ENCODE assay signal across 18 mouse cellular contexts in the genomic region with DNA sequence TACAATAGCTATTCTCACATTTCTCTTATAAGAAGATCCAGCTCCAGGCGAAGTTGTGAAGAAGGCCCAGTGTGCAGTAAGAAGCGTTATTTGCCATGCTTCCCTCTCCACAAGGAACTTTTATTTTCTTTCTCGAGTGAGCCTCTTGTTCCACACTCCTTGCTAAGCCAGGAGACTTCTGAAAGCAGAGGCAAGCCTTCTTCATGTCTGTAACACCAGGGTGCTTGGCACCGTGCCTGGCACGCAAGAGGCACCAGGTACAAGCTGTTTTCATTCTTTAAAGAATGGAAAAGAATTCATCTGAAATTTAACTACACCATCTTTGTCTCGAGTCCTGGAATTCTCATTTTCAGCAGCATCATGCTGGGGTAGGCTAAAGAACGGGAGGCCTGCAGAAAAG.
DNase-seq lines count a peak whose midpoint lies in the region; ATAC-seq lines count a peak whose summit lies in the region.
"Had no signal": no experiment of that assay in that cellular context is flagged by ENCODE, and none has a peak within 500 bp of the region (broad histone marks: within the 10 kb centered on the region; RNA-seq: fewer than 3 reads in every experiment).

No protein-coding gene starts in this region.

- H3K27me3 ChIP-seq in forebrain, embryonic 14.5 days (replicated peaks; ENCODE audit: control insufficient read depth, insufficient read depth, low read length) = no peaks in the 10 kb centered on the region
- no peaks in the 10 kb centered on the region for H3K27me3 ChIP-seq in forebrain, embryonic 15.5 days
- no peaks in the 10 kb centered on the region for H3K27me3 ChIP-seq in midbrain, embryonic 14.5 days (ENCODE audit: control insufficient read depth, insufficient read depth, low read length)
- H3K27me3 ChIP-seq in midbrain, embryonic 11.5 days (ENCODE audit: control insufficient read depth, insufficient read depth, low read length) = no peaks in the 10 kb centered on the region
- H3K27me3 ChIP-seq: limb, embryonic 12.5 days had no signal

- DNase-seq in forebrain, embryonic 14.5 days (ENCODE audit: low spot score) = peak; percentile 34
- peak; percentile 14 for DNase-seq in midbrain, embryonic 14.5 days
- no peak for DNase-seq in midbrain, embryonic 11.5 days (ENCODE audit: low spot score, missing footprints)
- peak; percentile 69 for DNase-seq in cerebellum, adult 11-12 months
- peak; percentile 69 for DNase-seq in cerebellum, adult 9-11 months
- no peak for DNase-seq in gastrocnemius, postnatal 10 days
- DNase-seq in embryo, embryonic 9.5 days (ENCODE audit: extremely low spot score) = no peak
- DNase-seq: adrenal gland, postnatal 25 days; embryo, embryonic 11 days; heart, postnatal 14 days; liver, postnatal 0 days; thymus, postnatal 4 days had no signal

- H3K4me1 ChIP-seq in forebrain, embryonic 14.5 days (ENCODE audit: control insufficient read depth, insufficient read depth, low read length) = peaks cover 9% of the 10 kb centered on the region
- peaks cover 12% of the 10 kb centered on the region for H3K4me1 ChIP-seq in forebrain, embryonic 15.5 days
- peaks cover 5% of the 10 kb centered on the region; the same call in 1 of the 2 replicates for H3K4me1 ChIP-seq in midbrain, embryonic 14.5 days (ENCODE audit: control insufficient read depth, insufficient read depth, low read length)
- H3K4me1 ChIP-seq in midbrain, embryonic 11.5 days (ENCODE audit: control insufficient read depth, insufficient read depth, low read length) = peaks cover 3% of the 10 kb centered on the region; the same call in 1 of the 2 replicates

- no peak overlapping the region for H3K4me3 ChIP-seq in forebrain, embryonic 14.5 days (ENCODE audit: low read depth, low read length)
- no peak overlapping the region for H3K4me3 ChIP-seq in forebrain, embryonic 15.5 days
- no peak overlapping the region for H3K4me3 ChIP-seq in midbrain, embryonic 14.5 days (replicated peaks; ENCODE audit: low read depth, low read length)
- H3K4me3 ChIP-seq in midbrain, embryonic 11.5 days (ENCODE audit: low read depth, low read length) = no peak overlapping the region
- H3K4me3 ChIP-seq: limb, embryonic 12.5 days had no signal

- WGBS in forebrain, embryonic 14.5 days = 15% methylated on average over 7 of the region's 7 CpGs
- WGBS in forebrain, embryonic 15.5 days = 19% methylated on average over 7 of the region's 7 CpGs
- WGBS in midbrain, embryonic 14.5 days = 29% methylated on average over 7 of the region's 7 CpGs
- 58% methylated on average over 7 of the region's 7 CpGs for WGBS in midbrain, embryonic 11.5 days

- ATAC-seq in forebrain, embryonic 14.5 days = no peak
- ATAC-seq in forebrain, embryonic 15.5 days (replicated peaks) = no peak
- ATAC-seq in midbrain, embryonic 14.5 days (ENCODE audit: low FRiP score, low TSS enrichment) = no peak
- ATAC-seq in midbrain, embryonic 11.5 days (ENCODE audit: low FRiP score) = no peak
- ATAC-seq: intestine, embryonic 16.5 days; liver, postnatal 0 days had no signal

- no peaks in the 10 kb centered on the region for H3K36me3 ChIP-seq in forebrain, embryonic 14.5 days (ENCODE audit: control insufficient read depth, insufficient read depth, low read length)
- no peaks in the 10 kb centered on the region for H3K36me3 ChIP-seq in forebrain, embryonic 15.5 days
- no peaks in the 10 kb centered on the region for H3K36me3 ChIP-seq in midbrain, embryonic 14.5 days (ENCODE audit: control insufficient read depth, insufficient read depth, low read length)
- no peaks in the 10 kb centered on the region for H3K36me3 ChIP-seq in midbrain, embryonic 11.5 days (ENCODE audit: control insufficient read depth, insufficient read depth, low read length)
- H3K36me3 ChIP-seq: limb, embryonic 12.5 days had no signal

- H3K9ac ChIP-seq in forebrain, embryonic 14.5 days (ENCODE audit: low read length) = no peak overlapping the region
- no peak overlapping the region for H3K9ac ChIP-seq in forebrain, embryonic 15.5 days (replicated peaks)
- no peak overlapping the region for H3K9ac ChIP-seq in midbrain, embryonic 14.5 days (replicated peaks; ENCODE audit: low read length)
- no peak overlapping the region for H3K9ac ChIP-seq in midbrain, embryonic 11.5 days (ENCODE audit: low read length)
- H3K9ac ChIP-seq: hindbrain, embryonic 14.5 days; limb, embryonic 12.5 days; liver, postnatal 0 days had no signal

- no peak overlapping the region for H3K27ac ChIP-seq in forebrain, embryonic 14.5 days (ENCODE audit: low read depth, low read length)
- H3K27ac ChIP-seq in forebrain, embryonic 15.5 days (replicated peaks) = no peak overlapping the region
- no peak overlapping the region for H3K27ac ChIP-seq in midbrain, embryonic 14.5 days (replicated peaks; ENCODE audit: low read depth, low read length)
- no peak overlapping the region for H3K27ac ChIP-seq in midbrain, embryonic 11.5 days (ENCODE audit: low read depth, low read length)
- H3K27ac ChIP-seq: hindbrain, embryonic 14.5 days; limb, embryonic 12.5 days; macrophage had no signal

- no peak overlapping the region for H3K4me2 ChIP-seq in forebrain, embryonic 14.5 days (ENCODE audit: low read length)
- no peak overlapping the region for H3K4me2 ChIP-seq in forebrain, embryonic 15.5 days (replicated peaks)
- no peak overlapping the region for H3K4me2 ChIP-seq in midbrain, embryonic 14.5 days (ENCODE audit: low read length)
- no peak overlapping the region for H3K4me2 ChIP-seq in midbrain, embryonic 11.5 days
- H3K4me2 ChIP-seq: heart, embryonic 11.5 days; hindbrain, embryonic 14.5 days; limb, embryonic 12.5 days had no signal

- no peaks in the 10 kb centered on the region for H3K9me3 ChIP-seq in forebrain, embryonic 14.5 days (replicated peaks; ENCODE audit: control insufficient read depth, low read length)
- H3K9me3 ChIP-seq in forebrain, embryonic 15.5 days = no peaks in the 10 kb centered on the region
- H3K9me3 ChIP-seq in midbrain, embryonic 14.5 days (ENCODE audit: control insufficient read depth, low read length) = no peaks in the 10 kb centered on the region
- no peaks in the 10 kb centered on the region for H3K9me3 ChIP-seq in midbrain, embryonic 11.5 days (ENCODE audit: control insufficient read depth, low read length)
- H3K9me3 ChIP-seq: limb, embryonic 12.5 days had no signal

Comparison
In these comparisons a context has a peak if more than half of its experiments do, and no peak if none do; other contexts are left out.
1. DNase-seq: peak in forebrain, embryonic 14.5 days (single experiment), midbrain, embryonic 14.5 days (single experiment), cerebellum, adult 11-12 months (single experiment) and cerebellum, adult 9-11 months (single experiment); none in midbrain, embryonic 11.5 days (single experiment), gastrocnemius, postnatal 10 days (single experiment) and embryo, embryonic 9.5 days (single experiment).